Mouse (Mus musculus): ENCODE results near the gene Etnk1.
"Not testable (repeated sequence)": the region's sequence is repeated elsewhere in the genome, so short reads cannot be mapped to it uniquely, and the experiment has no call there.

GRCm38 (mm10) chr6:143172683-143173082 is 5.7 kb downstream of the Etnk1 start:
- not testable (repeated sequence) for TF ChIP-seq SRF (IDR thresholded peaks at IDR 0.05; ENCODE audit: control insufficient read depth, insufficient read length, low read depth); POLR2A (IDR thresholded peaks at IDR 0.05; ENCODE audit: insufficient read length, low read depth); TCF12 (IDR thresholded peaks at IDR 0.05; ENCODE audit: insufficient read depth, poor library complexity, severe bottlenecking); CEBPB (IDR thresholded peaks at IDR 0.05; ENCODE audit: insufficient read depth, poor library complexity, severe bottlenecking)
